Mouse (Mus musculus): Measurements from ENCODE around the gene Rbm34. TPM values are rescaled to one million over a fixed set of nuclear protein-coding genes. Genes with fewer than 3 reads are reported as not detected.
A peak's percentile ranks its signal among the peaks of the same experiment; 100 is the strongest.
"Not testable (repeated sequence)": the region's sequence is repeated elsewhere in the genome, so short reads cannot be mapped to it uniquely, and the experiment has no call there.

The Rbm34 gene
- total RNA-seq (2021): 1 to 10 TPM; 3.3 to 4.2 TPM
- long read RNA-seq, experiment 1, partial matches to known transcripts: 0 of 2 reads
- long read RNA-seq, experiment 1, other reads (novel, unspliced or antisense): 0 of 2 reads
- long read RNA-seq, experiment 2, partial matches to known transcripts: 0 of 2 reads
- long read RNA-seq, experiment 2, other reads (novel, unspliced or antisense): 2 of 2 reads

DNA sequence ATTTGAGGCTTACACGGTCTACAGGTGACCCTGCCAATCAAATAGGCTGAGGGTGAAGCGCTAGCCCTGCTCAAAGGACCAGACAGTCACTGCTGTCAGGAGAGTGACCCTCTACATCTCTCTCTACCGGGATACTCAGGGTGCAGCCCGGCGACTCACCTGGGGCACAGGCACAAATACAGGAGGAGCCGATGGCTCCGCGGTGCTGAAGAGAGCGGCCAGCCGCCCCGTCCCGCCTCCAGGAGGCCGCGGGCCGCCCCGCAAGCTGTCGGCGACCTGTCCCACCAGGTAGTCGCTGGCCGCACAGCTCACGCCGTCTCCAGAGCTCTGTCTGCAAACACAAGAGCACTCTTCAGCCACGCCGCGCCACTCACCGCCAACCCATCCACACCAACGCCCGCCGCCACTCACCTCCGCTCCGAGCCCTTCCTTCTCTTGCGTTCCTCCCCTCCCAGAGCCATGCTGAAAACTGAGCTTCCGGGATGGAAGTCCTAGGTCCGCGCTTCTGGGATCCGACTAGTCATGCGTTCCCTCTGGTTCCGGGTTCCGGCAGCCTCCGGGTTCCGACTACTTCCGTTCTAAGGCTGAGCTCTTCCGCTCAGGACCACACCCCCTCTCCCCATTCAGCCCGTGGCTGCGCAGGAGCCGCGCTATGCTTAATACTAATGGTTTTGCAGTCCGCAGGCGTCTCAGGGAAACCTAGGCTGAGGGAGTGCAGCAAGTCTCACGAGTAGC, at the start of gene Rbm34:
Gene Rbm34 (minus strand): TSS at position 493 of the 735 bp plus-strand sequence.
- peak; percentile 94 to 96 for DNase-seq

DNA sequence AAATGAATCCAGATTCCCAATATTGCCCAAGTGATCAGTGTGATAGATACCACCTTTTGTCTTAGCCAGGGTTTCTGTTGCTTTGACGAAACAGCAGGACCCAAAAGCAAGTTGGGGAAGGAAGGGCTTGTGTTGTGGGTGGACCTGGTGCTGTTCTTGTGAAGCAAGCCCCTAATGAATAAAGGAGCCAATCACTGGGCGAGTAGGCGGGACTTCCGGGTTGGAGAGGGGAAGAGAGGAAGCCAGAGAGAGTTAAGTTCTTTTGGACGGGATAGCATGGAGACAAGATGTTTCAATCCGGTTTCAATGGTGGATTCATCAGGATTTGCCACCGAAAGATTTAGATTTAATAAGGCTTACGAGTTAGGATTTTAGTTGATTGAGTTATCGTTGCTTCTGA, 40.8 kb upstream of the Rbm34 start:
- no peak for DNase-seq

DNA sequence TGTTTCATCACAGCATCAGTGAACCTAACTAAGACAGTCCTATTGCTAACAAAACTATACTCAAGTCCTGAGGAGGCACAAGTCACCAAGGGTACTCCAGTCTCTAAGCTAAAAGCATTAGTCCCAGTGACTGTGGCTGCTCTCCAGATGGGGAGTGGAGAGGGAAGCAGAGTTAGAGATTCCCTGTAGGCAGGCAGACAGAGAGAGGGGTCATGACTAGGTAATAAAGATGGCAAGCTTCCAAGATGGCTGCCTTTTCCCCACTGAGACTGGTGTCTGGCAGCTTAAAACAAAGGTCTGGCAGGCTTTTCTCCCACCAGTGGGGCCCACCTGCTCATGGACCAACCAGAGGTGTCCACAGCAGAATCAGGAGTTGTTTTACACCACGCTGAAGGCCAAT, 23.6 kb upstream of the Rbm34 start:
- DNase-seq: no peak

DNA sequence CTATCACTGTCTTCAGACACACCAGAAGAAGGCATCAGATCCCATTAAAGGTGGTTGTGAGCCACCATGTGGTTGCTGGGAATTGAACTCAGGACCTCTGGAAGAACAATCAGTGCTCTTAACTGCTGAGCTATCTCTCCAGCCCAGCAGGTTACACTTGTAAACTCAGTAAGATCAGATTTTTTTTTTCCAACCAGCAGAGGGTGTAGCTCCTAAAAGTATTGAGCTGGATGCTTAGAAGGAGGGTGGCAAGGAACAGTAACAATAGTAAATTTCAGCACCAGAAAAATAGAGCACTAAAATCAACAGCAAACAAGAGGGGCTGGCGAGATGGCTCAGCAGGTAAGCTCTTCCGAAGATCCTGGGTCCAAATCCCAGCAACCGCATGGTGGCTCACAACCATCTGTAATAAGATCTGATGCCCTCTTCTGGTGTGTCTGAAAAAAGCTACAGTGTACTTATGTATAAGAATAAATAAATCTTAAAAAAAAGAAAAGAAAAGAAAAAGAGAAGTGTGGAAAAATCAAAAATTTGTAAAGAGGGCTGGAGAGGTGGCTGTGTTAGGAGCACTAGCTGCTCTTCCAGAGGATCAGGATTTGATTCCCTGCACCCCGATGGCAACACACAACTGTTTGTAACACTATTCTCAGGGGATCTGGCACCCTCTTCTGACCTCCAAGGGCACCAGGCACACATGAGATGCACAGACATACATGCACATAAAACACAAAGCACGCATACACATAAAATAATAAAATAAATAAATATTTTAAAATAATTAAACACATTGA, 18.7 kb upstream of the Rbm34 start:
- no peak for DNase-seq

DNA sequence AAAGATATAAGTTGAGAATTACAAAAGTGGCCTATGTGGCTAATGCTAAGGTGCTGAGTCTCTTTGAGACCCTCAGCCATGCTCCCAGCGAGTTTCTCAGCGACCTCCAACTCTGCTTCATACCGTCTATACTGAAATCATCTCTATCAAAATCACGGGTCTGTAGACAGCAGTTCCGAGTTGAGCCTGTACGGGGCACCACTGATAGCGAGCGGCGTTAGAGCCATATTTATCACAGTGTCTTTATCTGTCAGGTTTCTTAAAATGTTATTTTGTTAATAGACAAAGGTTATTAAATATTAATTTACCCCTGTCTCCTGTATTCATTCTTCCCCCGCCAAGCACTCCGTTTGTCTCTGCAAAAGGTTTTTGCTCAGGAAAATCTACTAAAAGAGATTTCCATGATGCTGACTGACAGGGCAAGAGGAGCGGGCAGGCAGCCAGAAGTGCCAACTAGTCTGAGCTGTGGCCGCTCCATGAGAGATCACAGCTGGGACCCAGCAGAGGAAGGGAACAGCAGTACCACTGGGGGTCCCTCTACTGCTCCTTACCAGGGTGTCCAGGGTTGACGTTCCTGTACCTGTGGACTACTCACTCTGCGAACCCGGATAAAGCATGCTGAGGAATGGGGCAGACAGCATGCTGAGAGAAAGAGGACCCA, 17.6 kb upstream of the Rbm34 start:
- DNase-seq: no peak

DNA sequence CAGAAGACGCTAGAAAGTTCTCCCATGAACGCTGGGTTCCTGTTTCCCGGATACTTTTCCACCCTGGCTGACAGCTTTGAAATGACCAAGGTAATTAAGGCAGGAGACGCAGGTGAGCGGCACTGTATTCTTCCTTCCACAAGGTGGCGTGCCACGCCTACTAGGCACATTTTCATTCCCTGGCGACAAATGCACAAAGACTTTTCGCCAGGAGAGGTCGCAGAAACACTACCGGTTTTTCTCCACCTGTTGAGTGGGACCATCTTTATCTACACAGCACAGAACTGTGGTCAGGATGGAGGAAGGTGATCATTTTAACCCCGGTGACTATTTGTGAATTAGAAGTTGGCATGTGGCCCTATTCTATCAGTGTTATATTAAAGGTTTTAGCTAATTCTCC, 15.6 kb upstream of the Rbm34 start:
- DNase-seq: peak; percentile 75 to 88

DNA sequence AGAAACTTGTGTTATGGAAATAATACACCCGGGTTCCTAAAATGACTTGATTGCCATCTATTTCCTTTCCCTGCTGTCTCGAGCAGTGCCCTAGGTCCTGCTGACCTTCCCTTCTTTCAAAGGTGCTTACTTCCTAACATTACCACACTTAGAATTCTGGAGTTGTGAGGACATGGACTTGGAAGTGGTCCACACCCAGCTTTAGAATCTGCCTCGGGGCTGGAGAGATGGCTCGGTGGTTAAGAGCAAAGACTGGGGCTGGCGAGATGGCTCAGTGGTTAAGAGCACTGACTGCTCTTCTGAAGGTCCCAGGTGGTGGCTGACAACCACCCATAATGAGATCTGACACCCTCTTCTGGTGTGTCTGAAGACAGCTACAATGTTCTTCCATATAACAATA, 9.2 kb upstream of the Rbm34 start:
- DNase-seq: no peak

DNA sequence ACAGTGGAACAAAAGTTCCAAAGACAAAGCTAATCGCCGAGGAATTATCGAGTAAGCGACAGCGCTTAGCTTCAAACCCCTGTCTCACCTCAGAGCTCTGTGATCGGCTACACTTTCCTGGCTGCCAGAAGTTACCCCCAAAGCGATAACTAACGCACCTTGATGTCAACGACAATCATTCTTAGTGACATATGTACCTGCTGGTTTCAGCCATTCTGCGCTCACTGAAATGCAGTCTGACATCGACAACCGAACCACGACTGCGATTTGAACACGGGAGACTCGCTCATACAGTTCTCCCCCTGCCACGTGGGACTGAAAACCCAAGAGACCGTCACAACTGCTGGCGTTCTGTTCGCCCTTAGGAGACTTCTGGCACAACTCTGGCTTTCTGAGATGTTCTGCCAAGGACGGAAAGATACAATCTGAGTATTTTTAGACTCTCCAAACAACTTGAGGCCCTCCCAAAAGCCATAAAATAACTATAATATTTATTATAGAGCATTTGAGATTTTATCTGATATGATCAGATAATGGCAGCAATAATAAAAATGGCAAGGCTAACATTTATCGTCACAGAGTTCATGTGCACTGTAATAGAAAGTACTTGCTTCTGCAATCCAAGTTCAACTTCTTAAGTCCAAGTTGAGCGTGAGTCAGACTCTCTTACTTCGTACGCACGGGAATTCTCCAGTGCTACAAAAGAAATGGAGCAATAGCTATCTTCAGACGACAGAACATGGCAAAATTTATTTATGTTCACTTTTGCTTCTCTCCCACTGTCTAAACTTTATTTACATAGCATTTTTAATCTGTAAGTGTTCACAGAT, 8.4 kb upstream of the Rbm34 start:
- peak; percentile 23 to 29 for DNase-seq

DNA sequence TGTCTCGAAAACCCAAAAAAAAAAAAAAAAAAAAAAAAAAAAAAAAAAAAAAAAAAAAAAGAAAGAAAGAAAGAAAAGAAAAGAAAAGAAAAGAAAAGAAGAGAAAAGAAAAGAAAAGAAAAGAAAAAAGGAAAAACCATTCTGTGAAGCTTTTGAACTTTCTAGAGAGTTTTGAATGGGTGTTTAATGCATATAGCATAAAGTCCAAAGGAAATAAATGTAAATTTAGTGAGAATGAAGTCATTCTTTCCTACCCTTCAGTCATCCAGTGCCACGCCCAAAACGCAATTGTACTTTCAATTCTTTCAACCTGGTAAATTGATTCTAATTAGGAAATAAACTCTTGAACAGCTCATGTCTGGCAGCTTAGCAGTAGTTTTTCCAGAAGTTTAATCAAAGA, 7.7 kb upstream of the Rbm34 start:
- not testable (repeated sequence) for DNase-seq

DNA sequence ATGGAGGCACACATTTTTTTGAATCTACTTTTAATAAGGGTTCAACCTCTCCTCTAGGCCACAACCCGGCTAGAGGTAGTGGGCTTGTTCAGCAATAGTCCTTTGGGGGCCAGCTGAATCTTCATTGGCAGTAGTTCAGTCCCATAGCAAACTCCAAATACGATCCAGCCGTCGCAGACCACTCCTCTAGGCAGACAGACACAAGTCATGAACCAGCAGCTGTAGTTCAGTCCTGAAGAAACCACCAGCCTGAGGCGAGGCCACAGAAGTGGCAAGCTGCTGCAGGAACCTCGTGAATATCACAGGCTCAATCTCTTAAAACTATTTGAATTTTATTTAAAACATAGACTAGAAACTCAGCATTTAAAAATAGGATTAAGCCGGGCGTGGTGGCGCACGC, 7.2 kb upstream of the Rbm34 start:
- no peak for DNase-seq

DNA sequence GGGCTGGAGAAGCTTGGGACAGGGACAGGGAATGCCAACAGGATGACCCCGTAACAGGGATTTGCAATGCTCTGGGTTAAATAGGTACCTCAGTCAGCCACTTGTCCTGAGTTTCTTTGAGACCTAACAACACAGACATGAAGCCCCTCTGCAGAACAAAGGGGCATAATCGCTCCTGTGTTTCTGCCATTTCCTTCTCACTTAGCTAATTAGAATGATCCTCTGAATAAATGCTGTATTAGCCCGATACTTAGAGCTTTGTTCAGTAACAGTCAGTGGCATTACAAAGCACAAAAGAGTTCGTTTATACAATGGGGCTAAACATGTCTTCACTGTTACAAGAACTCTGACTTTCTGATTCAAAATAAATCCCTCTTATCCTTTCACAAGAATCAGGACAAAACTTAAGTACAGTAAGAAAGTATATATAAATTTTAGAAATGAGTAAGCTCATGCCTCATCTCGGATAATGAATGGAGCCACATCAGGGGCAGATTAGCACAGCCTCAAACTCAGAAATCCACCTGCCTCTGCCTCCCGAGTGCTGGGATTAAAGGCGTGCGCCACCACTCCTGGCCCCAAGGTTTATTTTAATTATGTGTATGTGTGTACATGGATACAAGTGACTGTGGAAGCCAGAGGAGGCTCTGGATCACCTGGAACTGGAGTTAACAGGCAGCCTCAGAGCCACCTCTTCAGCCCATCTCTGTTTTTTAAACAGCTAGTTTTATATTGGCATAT, 5.9 kb upstream of the Rbm34 start:
- no peak for DNase-seq

DNA sequence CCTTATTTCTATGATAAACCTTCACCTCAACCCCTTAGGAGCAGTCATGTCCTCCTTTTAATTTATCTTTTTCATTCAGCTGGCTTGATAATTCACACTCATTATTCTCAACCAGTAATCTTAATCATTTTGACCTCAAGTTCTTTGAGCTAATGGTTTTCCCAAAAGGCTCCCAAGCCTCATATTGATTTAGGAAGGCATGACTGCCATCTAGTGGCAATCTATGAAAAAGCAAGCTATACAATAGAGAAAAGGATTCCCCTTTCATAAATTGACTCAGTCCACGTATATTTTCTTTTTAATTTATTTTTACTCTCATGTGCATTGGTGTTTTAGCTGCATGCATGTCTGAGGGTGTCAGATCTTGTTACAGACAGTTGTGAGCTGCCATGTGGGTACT, 4.8 kb upstream of the Rbm34 start:
- DNase-seq: peak; percentile 30 to 63

DNA sequence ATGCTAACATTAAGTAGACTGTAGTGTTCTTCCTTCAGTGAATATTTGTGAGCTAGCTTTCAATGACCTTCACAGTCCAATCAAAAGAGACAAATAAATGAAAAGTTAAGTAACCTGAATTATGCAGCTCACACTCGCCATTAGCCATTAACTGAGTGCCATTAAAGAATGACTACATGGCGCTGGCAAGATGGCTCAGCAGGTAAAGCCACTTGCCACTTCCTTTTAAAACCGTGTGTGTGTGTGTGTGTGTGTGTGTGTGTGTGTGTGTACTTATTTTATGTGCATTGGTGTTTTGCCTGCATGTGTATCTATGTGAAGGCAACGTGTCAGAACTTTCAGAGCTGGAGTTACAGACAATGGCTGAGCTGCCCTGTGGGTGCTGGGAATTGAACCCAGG, 3.6 kb upstream of the Rbm34 start:
- DNase-seq: no peak

DNA sequence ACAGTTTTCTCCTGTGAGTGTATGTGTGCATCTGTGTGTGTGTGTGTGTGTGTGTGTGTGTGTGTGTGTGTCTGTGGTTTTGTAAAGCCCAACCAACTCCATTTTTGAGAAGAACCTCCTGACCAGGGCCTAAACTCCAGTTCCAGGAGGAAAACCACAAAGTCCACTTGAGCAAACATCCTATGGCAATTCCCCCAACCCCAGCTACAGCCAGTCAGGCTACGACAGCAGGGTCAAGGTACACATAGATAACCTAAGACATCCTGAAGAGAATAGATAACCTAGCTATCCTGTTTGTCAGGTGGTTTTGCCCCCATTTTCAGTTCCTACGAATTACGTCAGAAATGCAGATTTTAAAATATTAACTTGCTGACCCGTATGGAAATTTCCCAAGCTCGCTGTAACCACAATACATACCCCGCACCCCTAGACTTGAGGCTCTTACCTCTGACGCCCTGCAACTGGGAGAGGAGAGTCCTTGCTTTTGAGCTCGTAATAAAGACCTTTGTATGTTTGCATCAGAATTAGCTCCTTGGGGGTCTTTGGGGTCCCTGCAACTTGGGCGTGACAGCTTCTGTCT, 2.9 kb upstream of the Rbm34 start:
- no peak for DNase-seq

DNA sequence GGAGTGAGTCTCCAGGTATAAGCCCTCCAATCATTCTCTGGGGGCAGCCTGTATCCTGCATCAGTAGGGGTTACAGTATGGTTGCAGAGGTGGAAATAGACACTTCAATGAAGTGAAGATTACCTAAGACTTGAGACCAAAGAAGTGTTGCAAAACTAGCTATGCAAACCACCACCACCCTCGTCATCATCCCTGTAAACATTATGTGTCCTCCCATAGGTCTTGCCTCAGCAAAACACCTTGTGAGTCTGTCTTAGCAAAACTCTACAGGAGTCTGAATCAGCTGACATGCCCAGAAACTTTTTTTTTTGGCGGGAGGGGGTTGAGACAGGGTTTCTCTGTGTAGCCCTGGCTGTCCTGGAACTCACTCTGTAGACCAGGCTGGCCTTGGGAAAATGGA, 1.8 kb upstream of the Rbm34 start:
- no peak for DNase-seq

DNA sequence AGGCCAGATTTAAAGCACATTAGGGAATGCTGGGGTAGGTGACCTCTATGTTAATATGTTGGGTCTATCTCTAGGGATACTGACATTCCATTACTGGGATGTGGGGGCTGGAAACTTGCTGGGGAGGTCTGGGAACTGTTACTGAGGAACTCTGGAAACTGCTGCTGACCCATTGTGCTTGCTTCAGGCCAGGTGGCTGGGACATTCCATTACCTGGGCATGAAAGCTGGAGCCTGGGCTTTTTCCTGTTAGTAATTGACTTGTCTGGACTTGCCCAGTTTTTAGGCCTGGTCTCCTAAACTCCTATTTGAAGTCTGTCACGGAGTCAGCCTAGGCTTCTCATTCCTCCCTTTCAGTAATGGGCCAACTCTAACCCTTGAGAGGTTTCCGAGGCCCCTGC, 1.2 kb upstream of the Rbm34 start:
- DNase-seq: no peak

DNA sequence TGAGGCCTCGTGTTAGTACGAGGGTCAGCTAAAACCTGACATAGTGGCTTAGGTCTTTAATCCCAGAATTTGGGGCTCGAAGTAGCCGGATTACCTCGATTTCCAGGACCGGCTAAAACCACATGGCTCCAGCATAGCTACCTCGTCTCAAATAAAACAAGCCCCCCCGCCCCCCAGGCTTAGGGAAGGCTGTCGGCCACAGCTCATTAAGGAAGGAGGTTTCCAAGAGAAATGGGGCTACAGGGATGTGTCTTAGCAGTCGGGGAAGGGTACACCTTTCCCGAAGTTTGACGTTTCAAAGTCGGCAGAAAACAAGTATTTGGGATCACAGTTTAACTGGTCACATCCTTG, 418 bp upstream of the Rbm34 start:
- DNase-seq: no peak

DNA sequence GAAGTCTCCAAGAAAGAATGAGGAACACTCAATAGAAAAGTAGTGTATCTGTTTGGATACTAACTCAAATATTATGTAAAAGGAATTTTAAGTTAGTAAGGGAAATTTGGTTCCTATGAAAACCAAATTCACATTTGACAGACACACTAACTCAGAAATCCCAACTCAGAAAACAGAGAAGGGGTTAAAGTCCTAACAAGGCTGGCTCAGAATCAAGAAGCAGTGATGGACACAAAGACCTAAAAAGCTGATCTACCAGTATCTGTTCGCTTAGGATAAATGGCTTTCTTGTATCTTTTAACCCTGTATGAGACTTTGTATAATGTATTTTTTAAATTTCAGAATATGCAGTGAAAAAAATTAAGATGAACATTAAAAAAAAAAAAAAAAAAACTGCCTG, 1.3 kb downstream of the Rbm34 start:
- no peak for DNase-seq

DNA sequence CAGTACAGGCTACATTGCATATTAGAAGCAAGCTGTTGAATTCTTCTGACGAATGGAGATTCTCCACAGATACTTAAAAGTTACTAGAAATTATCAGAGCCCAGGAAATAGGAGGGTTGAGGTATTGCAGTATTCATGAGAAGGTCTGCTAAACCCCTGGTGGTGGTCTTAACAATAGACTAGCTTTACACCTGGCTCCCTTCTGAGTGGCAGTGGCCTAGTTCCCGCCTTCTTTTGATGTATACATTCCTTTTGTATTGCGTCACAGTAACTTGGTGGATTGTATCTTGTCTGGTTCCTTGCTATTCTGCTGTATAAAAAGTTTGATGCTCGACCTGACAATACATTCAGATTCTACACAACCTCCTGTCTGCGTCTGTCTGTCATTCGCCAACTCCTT, 2.8 kb downstream of the Rbm34 start:
- DNase-seq: no peak

DNA sequence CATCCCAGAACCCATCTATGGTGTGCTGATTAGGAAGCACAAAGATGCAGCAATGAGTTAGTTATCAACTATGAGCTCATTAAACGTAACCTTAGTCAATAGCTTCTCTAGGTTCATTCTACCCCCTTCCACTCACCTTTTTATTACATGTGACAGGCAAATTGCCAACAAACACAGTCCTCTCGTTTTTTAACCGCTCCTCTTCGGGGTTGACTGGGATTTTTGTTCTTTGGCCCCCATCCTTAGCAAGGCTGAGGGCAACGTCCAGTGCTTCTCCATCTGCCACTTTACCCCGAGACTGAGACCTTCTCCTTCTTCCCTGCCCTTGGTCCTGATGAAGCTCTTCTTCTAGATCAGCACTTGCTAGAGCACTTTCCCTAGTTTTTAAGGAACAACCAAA, 5.6 kb downstream of the Rbm34 start:
- no peak for DNase-seq

DNA sequence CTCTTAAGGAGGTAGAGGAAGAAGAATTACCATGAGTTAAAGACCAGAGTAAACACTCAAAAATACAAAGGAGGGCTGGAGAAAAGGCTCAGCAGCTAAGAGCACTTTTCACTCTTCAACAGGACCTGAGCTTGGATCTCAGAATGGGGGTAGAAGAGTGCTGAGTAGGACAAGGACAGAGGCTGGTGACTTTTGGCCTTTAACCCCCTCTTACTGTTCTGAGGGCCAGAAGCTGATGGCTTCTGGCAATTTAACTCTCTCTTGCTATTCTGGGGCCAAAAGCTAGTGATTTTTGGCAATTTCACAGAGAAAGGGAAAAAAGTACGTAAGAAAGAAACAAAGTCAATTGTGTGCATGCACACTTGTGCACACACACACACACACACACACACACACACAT, 8.0 kb downstream of the Rbm34 start:
- DNase-seq: no peak

Data from heart, adult 18-20 months (tissue).